ENCODE assay signal across 9 mouse cellular contexts in genomic region chr10:99164871-99165477, GRCm38 (mm10). TPM values are rescaled to one million over a fixed set of nuclear protein-coding genes. Genes with fewer than 3 reads are reported as not detected.
DNase-seq lines count a peak whose midpoint lies in the region; ATAC-seq lines count a peak whose summit lies in the region.
"Had no signal": no experiment of that assay in that cellular context is flagged by ENCODE, and none has a peak within 500 bp of the region (broad histone marks: within the 10 kb centered on the region; RNA-seq: fewer than 3 reads in every experiment).

No protein-coding gene starts in this region.

- no peak overlapping the region for H3K4me3 ChIP-seq in embryonic facial prominence, embryonic 11.5 days (ENCODE audit: low read depth, low read length)
- no peak overlapping the region for H3K4me3 ChIP-seq in hindbrain, embryonic 13.5 days
- no peak overlapping the region for H3K4me3 ChIP-seq in limb, embryonic 13.5 days
- no peak overlapping the region for H3K4me3 ChIP-seq in midbrain, embryonic 16.5 days (ENCODE audit: low read depth, low read length)

- H3K9me3 ChIP-seq in embryonic facial prominence, embryonic 11.5 days (replicated peaks; ENCODE audit: control insufficient read depth, low read length), result no peaks in the 10 kb centered on the region
- H3K9me3 ChIP-seq in hindbrain, embryonic 13.5 days, result no peaks in the 10 kb centered on the region
- H3K9me3 ChIP-seq in limb, embryonic 13.5 days, result no peaks in the 10 kb centered on the region
- H3K9me3 ChIP-seq in midbrain, embryonic 16.5 days (replicated peaks; ENCODE audit: control insufficient read depth, low read length, poor library complexity, severe bottlenecking), result no peaks in the 10 kb centered on the region

- H3K27ac ChIP-seq in embryonic facial prominence, embryonic 11.5 days (replicated peaks; ENCODE audit: low read depth, low read length), result no peak overlapping the region
- H3K27ac ChIP-seq in hindbrain, embryonic 13.5 days, result no peak overlapping the region
- H3K27ac ChIP-seq in limb, embryonic 13.5 days, result no peak overlapping the region
- H3K27ac ChIP-seq in midbrain, embryonic 16.5 days (ENCODE audit: low read length), result no peak overlapping the region

- H3K4me1 ChIP-seq in embryonic facial prominence, embryonic 11.5 days (ENCODE audit: control insufficient read depth, insufficient read depth, low read length), result no peaks in the 10 kb centered on the region; the same call in 1 of the 2 replicates
- 0 out of 2 replicates have a peak, but pooled peaks cover 3% of the 10 kb centered on the region for H3K4me1 ChIP-seq in hindbrain, embryonic 13.5 days (replicated peaks)
- peaks cover 4% of the 10 kb centered on the region; the same call in 1 of the 2 replicates for H3K4me1 ChIP-seq in limb, embryonic 13.5 days
- H3K4me1 ChIP-seq in midbrain, embryonic 16.5 days (ENCODE audit: control insufficient read depth, insufficient read depth, low read length), result no peaks in the 10 kb centered on the region

- no peak overlapping the region for H3K9ac ChIP-seq in embryonic facial prominence, embryonic 11.5 days (replicated peaks; ENCODE audit: low read length)
- no peak overlapping the region for H3K9ac ChIP-seq in hindbrain, embryonic 13.5 days
- no peak overlapping the region for H3K9ac ChIP-seq in limb, embryonic 13.5 days
- no peak overlapping the region for H3K9ac ChIP-seq in midbrain, embryonic 16.5 days (ENCODE audit: low read depth, low read length)

- WGBS in embryonic facial prominence, embryonic 11.5 days, result 46% methylated on average over 13 of the region's 13 CpGs
- 35% methylated on average over 13 of the region's 13 CpGs for WGBS in hindbrain, embryonic 13.5 days
- WGBS in limb, embryonic 13.5 days, result 40% methylated on average over 13 of the region's 13 CpGs
- WGBS in midbrain, embryonic 16.5 days, result 27% methylated on average over 13 of the region's 13 CpGs

- no peaks in the 10 kb centered on the region for H3K36me3 ChIP-seq in embryonic facial prominence, embryonic 11.5 days (replicated peaks; ENCODE audit: control insufficient read depth, insufficient read depth, low read depth, low read length)
- H3K36me3 ChIP-seq in hindbrain, embryonic 13.5 days, result peaks cover 5% of the 10 kb centered on the region; the same call in 1 of the 2 replicates
- H3K36me3 ChIP-seq in limb, embryonic 13.5 days, result peaks cover 3% of the 10 kb centered on the region; the same call in 1 of the 2 replicates
- H3K36me3 ChIP-seq in midbrain, embryonic 16.5 days (ENCODE audit: control insufficient read depth, insufficient read depth, low read length), result no peaks in the 10 kb centered on the region

- H3K4me2 ChIP-seq in embryonic facial prominence, embryonic 11.5 days (ENCODE audit: low read depth, low read length), result no peak overlapping the region
- H3K4me2 ChIP-seq in hindbrain, embryonic 13.5 days, result no peak overlapping the region
- no peak overlapping the region for H3K4me2 ChIP-seq in limb, embryonic 13.5 days (replicated peaks)
- H3K4me2 ChIP-seq in midbrain, embryonic 16.5 days (ENCODE audit: low read length), result 0 out of 2 replicates have a peak overlapping the region, but pooled peaks have one; percentile 24

- H3K27me3 ChIP-seq in embryonic facial prominence, embryonic 11.5 days (ENCODE audit: control insufficient read depth, insufficient read depth, low read length), result no peaks in the 10 kb centered on the region
- H3K27me3 ChIP-seq in hindbrain, embryonic 13.5 days, result no peaks in the 10 kb centered on the region
- H3K27me3 ChIP-seq in limb, embryonic 13.5 days, result no peaks in the 10 kb centered on the region
- no peaks in the 10 kb centered on the region for H3K27me3 ChIP-seq in midbrain, embryonic 16.5 days (ENCODE audit: control insufficient read depth, insufficient read depth, low read depth, low read length)

- no peak for ATAC-seq in embryonic facial prominence, embryonic 11.5 days (replicated peaks; ENCODE audit: insufficient number of reproducible peaks, low FRiP score, low TSS enrichment, low read depth)
- peak; percentile 71 for ATAC-seq in hindbrain, embryonic 13.5 days (ENCODE audit: low FRiP score)
- ATAC-seq in limb, embryonic 13.5 days (ENCODE audit: low FRiP score, low read depth), result peak; percentile 58
- ATAC-seq in midbrain, embryonic 16.5 days, result peak; percentile 79

- peak; percentile 44 for DNase-seq in adrenal gland, adult 2 months
- no peak for DNase-seq in adrenal gland, adult 8-10 months
- peak; percentile 62 for DNase-seq in ES-CJ7 (ENCODE audit: low read depth, low spot score)
- peak; percentile 81 for DNase-seq in embryonic facial prominence, embryonic 11.5 days (ENCODE audit: low spot score)
- DNase-seq in layer of hippocampus, adult 9-10 months (ENCODE audit: low spot score), result no peak

RNA-seq across cellular contexts. Expression of gene Phxr2, which starts 38.8 kb away (rescaled TPM):
- not detected for total RNA-seq in adrenal gland, adult 2 months (2021)
- polyA plus RNA-seq in adrenal gland, adult 2 months (2012; rRNA removed), result not detected in 2 replicates
- total RNA-seq in adrenal gland, adult 8-10 months (2022), result not detected
- polyA plus RNA-seq in embryonic facial prominence, embryonic 11.5 days (2014; fragmentation: Nextera tagmentation; extraction: Ambion mirVana), result not detected in 2 replicates
- not detected in 2 replicates for polyA plus RNA-seq in hindbrain, embryonic 13.5 days (2015; fragmentation: Nextera tagmentation; extraction: Ambion mirVana)
- polyA plus RNA-seq in limb, embryonic 13.5 days (2015; fragmentation: Nextera tagmentation; extraction: Ambion mirVana), result not detected in 2 replicates
- not detected in 2 replicates for polyA plus RNA-seq in midbrain, embryonic 16.5 days (2015; fragmentation: Nextera tagmentation; extraction: Ambion mirVana)
- polyA plus RNA-seq: frontal cortex, adult 2 months had no signal

RNA-seq across cellular contexts. Expression of gene Galnt4, which starts 57.0 kb away (rescaled TPM):
- total RNA-seq in adrenal gland, adult 2 months (2021), result 1 to 10 TPM; 5.6 to 7.0 TPM
- 0.35 and 0.83 TPM in 2 replicates for polyA plus RNA-seq in adrenal gland, adult 2 months (2012; rRNA removed)
- total RNA-seq in adrenal gland, adult 8-10 months (2022), result 1 to 10 TPM; 7.0 to 7.6 (median 7.2) TPM
- 6.7 and 7.3 TPM in 2 replicates for polyA plus RNA-seq in embryonic facial prominence, embryonic 11.5 days (2014; fragmentation: Nextera tagmentation; extraction: Ambion mirVana)
- 3.1 and 3.9 TPM in 2 replicates for polyA plus RNA-seq in hindbrain, embryonic 13.5 days (2015; fragmentation: Nextera tagmentation; extraction: Ambion mirVana)
- 8.9 and 10.1 TPM in 2 replicates for polyA plus RNA-seq in limb, embryonic 13.5 days (2015; fragmentation: Nextera tagmentation; extraction: Ambion mirVana)
- polyA plus RNA-seq in midbrain, embryonic 16.5 days (2015; fragmentation: Nextera tagmentation; extraction: Ambion mirVana), result 2.6 and 2.8 TPM in 2 replicates

RNA-seq across cellular contexts. Expression of gene Poc1b, which starts 58.1 kb away (rescaled TPM):
- 10 to 100 TPM; 13.5 to 17.0 TPM for total RNA-seq in adrenal gland, adult 2 months (2021)
- 3.7 and 3.8 TPM in 2 replicates for polyA plus RNA-seq in adrenal gland, adult 2 months (2012; rRNA removed)
- total RNA-seq in adrenal gland, adult 8-10 months (2022), result 10 to 100 TPM; 12.4 to 23.8 (median 18.0) TPM
- polyA plus RNA-seq in embryonic facial prominence, embryonic 11.5 days (2014; fragmentation: Nextera tagmentation; extraction: Ambion mirVana), result 40.0 and 42.0 TPM in 2 replicates
- 10.1 and 11.9 TPM in 2 replicates for polyA plus RNA-seq in hindbrain, embryonic 13.5 days (2015; fragmentation: Nextera tagmentation; extraction: Ambion mirVana)
- polyA plus RNA-seq in limb, embryonic 13.5 days (2015; fragmentation: Nextera tagmentation; extraction: Ambion mirVana), result 17.6 and 22.6 TPM in 2 replicates
- polyA plus RNA-seq in midbrain, embryonic 16.5 days (2015; fragmentation: Nextera tagmentation; extraction: Ambion mirVana), result 10.5 and 11.2 TPM in 2 replicates

Comparison
In these comparisons a context has a peak if more than half of its experiments do, and no peak if none do; other contexts are left out.
1. DNase-seq: peak in adrenal gland, adult 2 months (single experiment), ES-CJ7 (single experiment) and embryonic facial prominence, embryonic 11.5 days (single experiment); none in adrenal gland, adult 8-10 months (single experiment) and layer of hippocampus, adult 9-10 months (single experiment).